Comparison of ENCODE assay signal across 10 mouse cellular contexts in the genomic region with DNA sequence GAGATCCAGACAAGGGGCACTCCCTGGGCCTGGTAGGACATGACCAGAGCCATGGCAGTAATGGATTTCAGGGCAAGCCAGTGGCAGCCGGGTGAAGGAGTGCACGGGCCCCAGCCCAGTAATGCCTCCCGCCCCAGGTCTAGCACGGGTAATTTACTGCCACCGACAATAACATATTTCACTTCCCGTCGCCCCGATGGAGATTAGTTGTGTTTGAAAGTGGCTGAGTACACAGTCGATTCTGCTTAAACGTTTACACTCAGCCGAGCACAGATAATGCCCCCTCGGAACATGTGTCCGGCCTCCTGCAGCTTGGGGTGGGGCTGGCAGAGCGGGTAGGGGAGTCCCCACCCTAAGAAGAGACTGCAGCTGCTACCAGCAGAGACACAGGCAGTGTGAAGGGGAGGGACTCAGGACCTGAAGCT. TPM values are rescaled to one million over a fixed set of nuclear protein-coding genes. Genes with fewer than 3 reads are reported as not detected.
DNase-seq lines count a peak whose midpoint lies in the region; ATAC-seq lines count a peak whose summit lies in the region.
"Had no signal": no experiment of that assay in that cellular context is flagged by ENCODE, and none has a peak within 500 bp of the region (broad histone marks: within the 10 kb centered on the region; RNA-seq: fewer than 3 reads in every experiment).

No protein-coding gene starts in this region.

- peak overlapping the region; percentile 17; the same call in 1 of the 2 replicates for H3K4me2 ChIP-seq in embryonic facial prominence, embryonic 13.5 days

- no peaks in the 10 kb centered on the region for H3K9me3 ChIP-seq in embryonic facial prominence, embryonic 13.5 days
- H3K9me3 ChIP-seq: heart, embryonic 10.5 days had no signal

- H3K27me3 ChIP-seq in embryonic facial prominence, embryonic 13.5 days, result 0 out of 2 replicates have a peak, but pooled peaks cover 4% of the 10 kb centered on the region

- peaks cover 5% of the 10 kb centered on the region; the same call in 1 of the 2 replicates for H3K4me1 ChIP-seq in embryonic facial prominence, embryonic 13.5 days

- H3K9ac ChIP-seq in embryonic facial prominence, embryonic 13.5 days, result no peak overlapping the region

- ATAC-seq in embryonic facial prominence, embryonic 13.5 days (ENCODE audit: insufficient number of reproducible peaks, insufficient read depth, low FRiP score, low TSS enrichment, low read depth), result no peak
- no peak for ATAC-seq in erythroblast, adult 5-6 weeks (replicated peaks; ENCODE audit: low FRiP score, poor library complexity, severe bottlenecking)

- 18% methylated on average over 14 of the region's 14 CpGs for WGBS in embryonic facial prominence, embryonic 13.5 days

- H3K36me3 ChIP-seq in embryonic facial prominence, embryonic 13.5 days, result no peaks in the 10 kb centered on the region
- H3K36me3 ChIP-seq: heart, embryonic 10.5 days had no signal

- no peak overlapping the region for H3K27ac ChIP-seq in embryonic facial prominence, embryonic 13.5 days
- H3K27ac ChIP-seq: heart, embryonic 10.5 days had no signal

- peak; percentile 29 for DNase-seq in adrenal gland, postnatal 14 days
- DNase-seq in adrenal gland, postnatal 10 days, result no peak
- DNase-seq in A20 (ENCODE audit: low read depth, low spot score), result peak; percentile 93
- peak; percentile 57 for DNase-seq in naive thymus-derived CD4-positive, alpha-beta T cell, adult 2 months (ENCODE audit: low read depth)
- DNase-seq in layer of hippocampus, adult 18-20 months (ENCODE audit: low spot score in 2 of 2), result no peak
- DNase-seq in left cerebral cortex, adult 9 months (ENCODE audit: low spot score in 2 of 2), result no peak
- DNase-seq: right cerebral cortex, postnatal 4 days had no signal

- H3K4me3 ChIP-seq in embryonic facial prominence, embryonic 13.5 days, result no peak overlapping the region
- H3K4me3 ChIP-seq: heart, embryonic 10.5 days had no signal

RNA-seq across cellular contexts. Expression of gene Mvk, which starts 38.5 kb away (rescaled TPM):
- total RNA-seq in adrenal gland, postnatal 14 days (2021), result 22.0 and 23.2 TPM in 2 replicates
- total RNA-seq in adrenal gland, postnatal 10 days (2021), result 10 to 100 TPM; 18.9 to 22.8 TPM
- polyA plus RNA-seq in embryonic facial prominence, embryonic 13.5 days (2015; fragmentation: Nextera tagmentation; extraction: Ambion mirVana), result 42.4 and 49.0 TPM in 2 replicates
- total RNA-seq in layer of hippocampus, adult 18-20 months (2021), result 10 to 100 TPM; 25.4 to 27.3 TPM
- total RNA-seq in erythroblast, adult 5-6 weeks (2015; ENCODE audit: low replicate concordance), result 2.1 TPM in 1 of 2 replicates, not detected in the other
- total RNA-seq in erythroblast, adult 5-6 weeks (2017; ENCODE audit: low replicate concordance), result 2.0 TPM in 1 of 2 replicates, not detected in the other

RNA-seq across cellular contexts. Expression of gene Mmab, which starts 38.7 kb away (rescaled TPM):
- 14.6 and 18.0 TPM in 2 replicates for total RNA-seq in adrenal gland, postnatal 14 days (2021)
- 10 to 100 TPM; 15.2 to 17.5 TPM for total RNA-seq in adrenal gland, postnatal 10 days (2021)
- 32.1 and 33.1 TPM in 2 replicates for polyA plus RNA-seq in embryonic facial prominence, embryonic 13.5 days (2015; fragmentation: Nextera tagmentation; extraction: Ambion mirVana)
- 10 to 100 TPM; 21.7 to 22.2 TPM for total RNA-seq in layer of hippocampus, adult 18-20 months (2021)
- total RNA-seq in erythroblast, adult 5-6 weeks (2015; ENCODE audit: low replicate concordance), result 0.38 and 1.0 TPM in 2 replicates
- 0.26 and 1.4 TPM in 2 replicates for total RNA-seq in erythroblast, adult 5-6 weeks (2017; ENCODE audit: low replicate concordance)

Comparison
In these comparisons a context has a peak if more than half of its experiments do, and no peak if none do; other contexts are left out.
1. DNase-seq: peak in adrenal gland, postnatal 14 days (single experiment), A20 (single experiment) and naive thymus-derived CD4-positive, alpha-beta T cell, adult 2 months (single experiment); none in adrenal gland, postnatal 10 days (single experiment), layer of hippocampus, adult 18-20 months (0 of 2) and left cerebral cortex, adult 9 months (0 of 2).